Mouse (Mus musculus): ENCODE data around the gene Coq9. TPM values are rescaled to one million over a fixed set of nuclear protein-coding genes. Genes with fewer than 3 reads are reported as not detected.

Gene Coq9
- polyA plus RNA-seq (2012; rRNA removed) (38.5 and 39.8 TPM in 2 replicates), polyA plus RNA-seq (2014; fragmentation: Nextera tagmentation; extraction: Ambion mirVana) (44.3 and 48.9 TPM in 2 replicates)

- no peaks in the 10 kb centered on the region for H3K36me3 ChIP-seq (replicated peaks; ENCODE audit: control insufficient read depth, insufficient read depth, low read depth)
- under 1% methylated on average over 82 of the region's 82 CpGs for WGBS (ENCODE audit: insufficient replicate concordance)
- H3K9ac ChIP-seq (replicated peaks): peak within 1 kb of the TSS; percentile 85
- DNase-seq (ENCODE audit: low read depth in 3 of 3, low spot score in 3 of 3): peak; percentile 94 to 96 (median 96)
- TF ChIP-seq EP300 (IDR thresholded peaks at IDR 0.05; ENCODE audit: low read depth) (peak; percentile 77), CTCF (IDR thresholded peaks at IDR 0.05; ENCODE audit: low read depth) (no peak)
- ATAC-seq (ENCODE audit: insufficient read depth): peak; percentile 96
- peak within 1 kb of the TSS; percentile 96 for H3K4me2 ChIP-seq (ENCODE audit: low read depth)
- H3K4me3 ChIP-seq (ENCODE audit: insufficient read depth in 1 of 2, low read depth in 2 of 2, low read length in 2 of 2): peak within 1 kb of the TSS; percentile 97 to 98
- H3K4me1 ChIP-seq (replicated peaks; ENCODE audit: control insufficient read depth in 2 of 2, insufficient read depth in 2 of 2, low read length in 1 of 2): peaks cover 7 to 12% of the 10 kb centered on the region in 2 experiments; a peak in 3 of 4 replicates
- H3K27me3 ChIP-seq (ENCODE audit: control insufficient read depth, insufficient read depth, low read length): no peaks in the 10 kb centered on the region
- no peaks in the 10 kb centered on the region for H3K9me3 ChIP-seq (ENCODE audit: control insufficient read depth, low read length)
- H3K27ac ChIP-seq: peak within 1 kb of the TSS; percentile 86
Observed at GRCm38 (mm10) chr8:94837662-94838574, at the start of gene Coq9, which contains the start of gene Ciapin1. TSS of gene Coq9 (plus strand) at chr8:94838321. TSS of gene Ciapin1 (minus strand) at chr8:94838358.

GRCm38 (mm10) chr8:94789256-94789955, 48.7 kb upstream of the Coq9 start:
- DNase-seq (ENCODE audit: low read depth in 3 of 3, low spot score in 3 of 3) (no peak), ATAC-seq (ENCODE audit: insufficient read depth) (no peak)
- H3K9ac ChIP-seq (replicated peaks): no peak overlapping the region
- no peak for TF ChIP-seq CTCF (IDR thresholded peaks at IDR 0.05; ENCODE audit: low read depth)
- no peak for TF ChIP-seq EP300 (IDR thresholded peaks at IDR 0.05; ENCODE audit: low read depth)
- H3K4me1 ChIP-seq (replicated peaks; ENCODE audit: control insufficient read depth in 2 of 2, insufficient read depth in 2 of 2, low read length in 1 of 2): peaks cover 36 to 44% of the 10 kb centered on the region in 2 experiments
- H3K4me3 ChIP-seq (ENCODE audit: insufficient read depth in 1 of 2, low read depth in 2 of 2, low read length in 2 of 2): no peak overlapping the region
- WGBS (ENCODE audit: insufficient replicate concordance): 80% methylated on average over 10 of the region's 10 CpGs
- H3K27me3 ChIP-seq (ENCODE audit: control insufficient read depth, insufficient read depth, low read length): peaks cover 4% of the 10 kb centered on the region; the same call in 1 of the 2 replicates
- no peaks in the 10 kb centered on the region for H3K36me3 ChIP-seq (replicated peaks; ENCODE audit: control insufficient read depth, insufficient read depth, low read depth)
- H3K4me2 ChIP-seq (ENCODE audit: low read depth): no peak overlapping the region
- H3K9me3 ChIP-seq (ENCODE audit: control insufficient read depth, low read length): no peaks in the 10 kb centered on the region
- H3K27ac ChIP-seq: no peak overlapping the region

GRCm38 (mm10) chr8:94794368-94794767, 43.8 kb upstream of the Coq9 start:
- WGBS (ENCODE audit: insufficient replicate concordance): 77% methylated on average over 4 of the region's 4 CpGs
- Histone ChIP-seq H3K4me2 (ENCODE audit: low read depth) (no peak overlapping the region), H3K4me3 (ENCODE audit: insufficient read depth in 1 of 2, low read depth in 2 of 2, low read length in 2 of 2) (no peak overlapping the region), H3K36me3 (replicated peaks; ENCODE audit: control insufficient read depth, insufficient read depth, low read depth) (no peaks in the 10 kb centered on the region), H3K4me1 (replicated peaks; ENCODE audit: control insufficient read depth in 2 of 2, insufficient read depth in 2 of 2, low read length in 1 of 2) (peaks cover 3 to 9% of the 10 kb centered on the region in 2 experiments), H3K9ac (replicated peaks) (no peak overlapping the region), H3K27me3 (ENCODE audit: control insufficient read depth, insufficient read depth, low read length) (peaks cover 4% of the 10 kb centered on the region; the same call in 1 of the 2 replicates), H3K27ac (no peak overlapping the region), H3K9me3 (ENCODE audit: control insufficient read depth, low read length) (no peaks in the 10 kb centered on the region)
- no peak for TF ChIP-seq EP300 (IDR thresholded peaks at IDR 0.05; ENCODE audit: low read depth)
- TF ChIP-seq CTCF (IDR thresholded peaks at IDR 0.05; ENCODE audit: low read depth): no peak
- DNase-seq (ENCODE audit: low read depth in 3 of 3, low spot score in 3 of 3) (no peak), ATAC-seq (ENCODE audit: insufficient read depth) (peak; percentile 60)

- TF ChIP-seq CTCF (IDR thresholded peaks at IDR 0.05; ENCODE audit: low read depth) (peak; percentile 59), EP300 (IDR thresholded peaks at IDR 0.05; ENCODE audit: low read depth) (no peak)
Observed at GRCm38 (mm10) chr8:94794782-94795181, 43.3 kb upstream of the Coq9 start.

More at GRCm38 (mm10) chr8:94794782-94795181, 43.3 kb upstream of the Coq9 start:
- H3K36me3 ChIP-seq (replicated peaks; ENCODE audit: control insufficient read depth, insufficient read depth, low read depth): no peaks in the 10 kb centered on the region
- ATAC-seq (ENCODE audit: insufficient read depth) (no peak), DNase-seq (ENCODE audit: low read depth in 3 of 3, low spot score in 3 of 3) (peak in 1 of 3 experiments; percentile 26)
- H3K4me2 ChIP-seq (ENCODE audit: low read depth): no peak overlapping the region
- H3K27me3 ChIP-seq (ENCODE audit: control insufficient read depth, insufficient read depth, low read length): peaks cover 4% of the 10 kb centered on the region; the same call in 1 of the 2 replicates
- WGBS (ENCODE audit: insufficient replicate concordance): 72% methylated on average over 2 of the region's 2 CpGs
- no peak overlapping the region for H3K27ac ChIP-seq
- no peak overlapping the region for H3K4me3 ChIP-seq (ENCODE audit: insufficient read depth in 1 of 2, low read depth in 2 of 2, low read length in 2 of 2)
- H3K9me3 ChIP-seq (ENCODE audit: control insufficient read depth, low read length): no peaks in the 10 kb centered on the region
- no peak overlapping the region for H3K9ac ChIP-seq (replicated peaks)
- H3K4me1 ChIP-seq (replicated peaks; ENCODE audit: control insufficient read depth in 2 of 2, insufficient read depth in 2 of 2, low read length in 1 of 2): peaks cover 3 to 5% of the 10 kb centered on the region in 2 experiments; a peak in 3 of 4 replicates
